Mouse (Mus musculus) heart, adult 2 months (tissue): ENCODE data around the gene Mpnd. TPM values are rescaled to one million over a fixed set of nuclear protein-coding genes. Genes with fewer than 3 reads are reported as not detected.

Experiments used
- DNase-seq, 2 experiments: peaks; one replicate each; pipeline ENCODE4 v3.0.0; 2021
- H3K27ac ChIP-seq: fragments of 200-600 bp; 2 replicates; pipeline ENCODE4 v1.8.1; 2022
- H3K27me3 ChIP-seq: fragments of 200-500 bp; 2 replicates; pipeline ENCODE4 v1.6.1; 2012; ENCODE audit warnings: mild to moderate bottlenecking, low read length, inconsistent platforms, mixed read lengths; ENCODE audit not compliant: control insufficient read depth, insufficient read depth
- H3K36me3 ChIP-seq: fragments of 200-500 bp; 2 replicates; pipeline ENCODE4 v1.6.1; 2012; ENCODE audit warnings: low read length, inconsistent platforms; ENCODE audit not compliant: control insufficient read depth, insufficient read depth
- H3K4me1 ChIP-seq: fragments of 200-500 bp; 2 replicates; pipeline ENCODE4 v1.6.1; 2011; ENCODE audit warnings: low read length; ENCODE audit not compliant: control insufficient read depth, insufficient read depth
- H3K4me3 ChIP-seq: fragments of 200-600 bp; 2 replicates; pipeline ENCODE4 v1.8.1; 2022
- H3K79me2 ChIP-seq: fragments of 200-500 bp; replicated peaks from 2 replicates; pipeline ENCODE4 v1.6.1; 2012; ENCODE audit warnings: mild to moderate bottlenecking, inconsistent platforms, low read length, moderate library complexity, mixed read lengths; ENCODE audit not compliant: control insufficient read depth, insufficient read depth
- H3K9ac ChIP-seq: fragments of 200-500 bp; 2 replicates; pipeline ENCODE4 v1.6.1; 2012; ENCODE audit warnings: low read depth, mild to moderate bottlenecking, control low read depth, inconsistent platforms, low read length, mixed read lengths
- CTCF ChIP-seq: fragments of 200-600 bp; IDR thresholded peaks from 2 replicates; pipeline ENCODE4 v1.8.1; 2022; ENCODE audit warnings: antibody characterized with exemption, mild to moderate bottlenecking, moderate library complexity
- EP300 ChIP-seq: fragments of 200-500 bp; IDR thresholded peaks from 2 replicates; pipeline ENCODE4 v1.6.1; 2011; ENCODE audit warnings: low read depth, low read length, control low read depth; ENCODE audit not compliant: insufficient read depth
- POLR2A ChIP-seq: fragments of 200-500 bp; IDR thresholded peaks from 2 replicates; pipeline ENCODE4 v1.6.1; 2011; ENCODE audit warnings: mild to moderate bottlenecking, low read depth, low read length, control low read depth; ENCODE audit not compliant: insufficient read depth
- WGBS: fragments of 180-500 bp; shearing (Covaris S2); methylation state at CpG from one replicate; pipeline ENCODE4 v1.1.7; 2018; 5-methylcytosine and 5-hydroxymethylcytosine counted together
- intact Hi-C: fragments of 180-260 bp; cut with DNase I; formaldehyde crosslinking; loops from one replicate; pipeline ENCODE4 v1.15.1; 2025
- polyA plus RNA-seq: library from polyadenylated mRNA; depleted of rRNA; stranded (reverse); fragments of >200 nt; gene quantifications from 2 replicates; pipeline ENCODE4 v1.2.3, GENCODE M21; 2012
- total RNA-seq, 2 experiments: library from RNA; stranded (reverse); gene quantifications; 2 replicates each; pipeline ENCODE4 v1.2.3; 2021

Mpnd gene
- total and polyA plus RNA-seq, 3 experiments, result 63.1 to 78.9 (median 68.0) TPM

DNA sequence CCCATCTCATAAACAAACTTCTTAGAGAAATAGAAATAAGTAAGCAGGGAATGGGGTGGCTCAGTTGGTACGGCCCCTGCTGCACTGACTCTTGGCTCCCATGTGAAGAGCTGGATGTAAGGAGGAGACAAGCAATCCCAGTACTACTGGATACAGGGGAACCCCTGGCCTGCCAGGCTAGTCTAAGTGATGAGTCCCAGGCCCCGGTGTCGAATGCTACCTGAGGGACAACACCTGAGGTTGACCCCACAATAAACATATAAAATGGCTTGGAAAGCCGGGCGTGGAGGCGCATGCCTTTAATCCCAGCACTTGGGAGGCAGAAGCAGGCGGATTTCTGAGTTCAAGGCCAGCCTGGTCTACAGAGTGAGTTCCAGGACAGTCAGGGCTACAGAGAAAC lies 25.9 kb downstream of the Mpnd start:
- Histone ChIP-seq H3K36me3 (no peaks in the 10 kb centered on the region), H3K79me2 (peaks cover 13% of the 10 kb centered on the region), H3K27me3 (no peaks in the 10 kb centered on the region), H3K9ac (no peak overlapping the region), H3K27ac (peak overlapping the region; percentile 5; the same call in 1 of the 2 replicates), H3K4me1 (peaks cover 35% of the 10 kb centered on the region), H3K4me3 (no peak overlapping the region)
- intact Hi-C loops, result loop anchor here (10.0 kb wide), 1 partner anchor 583 kb away; the partner anchor contains the start of gene Rpl36
- peak in 1 of 2 experiments; percentile 19 for DNase-seq
- TF ChIP-seq CTCF (no peak), EP300 (no peak), POLR2A (no peak)
- 89% methylated on average over 7 of the region's 7 CpGs for WGBS

DNA sequence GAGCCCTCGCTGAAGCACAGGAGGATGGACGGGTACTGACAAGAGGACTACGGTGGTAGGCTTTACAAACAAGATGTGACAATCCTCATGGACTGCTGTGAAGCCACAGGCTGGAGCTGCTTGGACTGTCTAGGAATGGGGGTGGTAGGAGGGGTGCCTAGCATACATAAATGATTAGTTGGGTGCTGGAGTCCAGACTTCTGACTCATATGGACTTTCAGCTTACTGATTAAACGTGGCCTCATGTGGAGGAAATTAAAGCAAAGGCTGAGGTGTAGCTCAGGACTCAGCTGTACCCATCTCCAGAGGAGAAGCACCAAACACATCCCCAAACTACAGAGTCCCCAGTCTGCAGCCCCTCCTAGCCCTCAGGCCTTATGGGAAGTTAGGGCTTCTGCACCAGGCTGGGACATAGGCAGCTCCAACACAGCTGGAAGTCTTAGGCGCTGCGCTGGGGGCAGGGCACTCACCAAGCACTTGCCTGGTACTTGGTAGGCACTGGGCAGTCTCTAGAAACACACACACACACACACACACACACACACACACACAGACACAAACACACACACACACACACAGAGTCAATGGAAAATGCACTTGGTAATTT lies 26.7 kb downstream of the Mpnd start:
- Histone ChIP-seq H3K27me3 (no peaks in the 10 kb centered on the region), H3K79me2 (peaks cover 13% of the 10 kb centered on the region), H3K27ac (no peak overlapping the region), H3K36me3 (no peaks in the 10 kb centered on the region), H3K4me1 (peaks cover 29% of the 10 kb centered on the region), H3K9ac (no peak overlapping the region), H3K4me3 (no peak overlapping the region)
- no peak for TF ChIP-seq EP300
- no peak for TF ChIP-seq CTCF
- intact Hi-C loops, result loop anchor here (10.0 kb wide), 1 partner anchor 583 kb away; the partner anchor contains the start of gene Rpl36
- 68% methylated on average over 6 of the region's 6 CpGs for WGBS
- peak in 1 of 2 experiments; percentile 27 for DNase-seq

DNA sequence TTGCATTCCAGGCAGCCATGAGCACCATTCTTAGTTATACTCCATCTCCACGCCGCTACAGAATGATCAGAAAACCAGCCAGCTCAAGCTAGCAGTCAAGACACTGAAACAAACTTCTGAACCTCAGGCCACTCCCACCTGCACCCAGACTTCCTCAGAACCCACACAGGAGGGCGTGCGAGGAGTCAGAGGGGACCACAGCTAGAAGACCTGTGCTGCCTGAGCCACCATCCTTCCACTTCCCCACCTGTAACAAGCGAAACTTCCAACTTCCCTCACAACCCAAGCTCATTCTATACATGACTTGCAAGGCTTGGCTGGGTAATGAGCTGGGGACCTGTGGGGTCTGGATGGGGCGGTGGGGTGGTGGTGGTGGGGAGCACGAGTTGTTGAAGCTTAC lies 27.3 kb downstream of the Mpnd start:
- Histone ChIP-seq H3K27me3 (no peaks in the 10 kb centered on the region), H3K4me3 (no peak overlapping the region), H3K79me2 (peaks cover 11% of the 10 kb centered on the region), H3K9ac (no peak overlapping the region), H3K27ac (no peak overlapping the region), H3K36me3 (no peaks in the 10 kb centered on the region), H3K4me1 (peaks cover 23% of the 10 kb centered on the region)
- WGBS, result 57% methylated on average over 7 of the region's 7 CpGs
- TF ChIP-seq CTCF, result no peak
- no peak for TF ChIP-seq POLR2A
- DNase-seq, result peak in 1 of 2 experiments; percentile 19
- intact Hi-C loops, result loop anchor here (10.0 kb wide), 1 partner anchor 582 kb away; the partner anchor contains the start of gene Rpl36

DNA sequence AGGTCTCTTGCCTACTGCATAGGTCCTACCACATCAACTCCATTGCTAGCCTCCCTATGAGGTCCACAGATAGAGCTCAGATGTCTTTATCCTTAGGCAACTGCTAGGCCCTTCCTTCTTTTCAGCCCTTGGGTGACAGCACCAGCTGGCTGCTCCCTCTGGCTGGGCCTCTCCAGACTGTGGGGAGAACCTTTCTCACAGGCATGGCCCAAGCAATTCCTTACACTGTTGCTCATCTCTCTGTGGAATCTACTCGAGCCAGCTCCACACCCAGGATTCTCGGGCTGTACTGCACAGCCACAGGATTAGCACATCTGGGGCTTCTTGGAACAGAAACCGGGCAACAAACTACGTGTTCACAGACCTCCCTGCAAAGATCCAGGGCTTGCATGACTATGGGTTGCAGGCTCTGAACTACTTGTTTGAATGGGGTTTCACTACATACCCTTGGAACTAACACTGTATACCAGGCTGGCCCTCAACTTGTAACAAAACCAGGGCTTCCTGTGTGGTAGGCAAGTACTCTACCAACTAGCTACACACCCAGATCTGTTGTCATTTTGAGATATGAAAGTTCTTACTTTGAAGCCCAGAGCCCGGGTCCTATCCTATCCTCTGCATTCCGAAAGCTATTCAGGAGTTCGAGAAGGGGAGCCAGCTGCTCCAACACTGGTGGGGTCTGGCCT lies 28.7 kb downstream of the Mpnd start:
- Histone ChIP-seq H3K79me2 (peaks cover 11% of the 10 kb centered on the region), H3K27ac (no peak overlapping the region; the same call in 1 of the 2 replicates), H3K27me3 (no peaks in the 10 kb centered on the region), H3K4me1 (peaks cover 16% of the 10 kb centered on the region), H3K9ac (no peak overlapping the region), H3K36me3 (no peaks in the 10 kb centered on the region), H3K4me3 (no peak overlapping the region)
- peak; percentile 45 to 59 for DNase-seq
- TF ChIP-seq CTCF, result no peak
- no peak for TF ChIP-seq EP300
- 0 out of 2 replicates have a peak, but pooled peaks have one; percentile 7 for TF ChIP-seq POLR2A
- intact Hi-C loops, result loop anchor here (10.0 kb wide), 1 partner anchor 581 kb away; the partner anchor contains the start of gene Rpl36
- WGBS, result 61% methylated on average over 7 of the region's 7 CpGs

DNA sequence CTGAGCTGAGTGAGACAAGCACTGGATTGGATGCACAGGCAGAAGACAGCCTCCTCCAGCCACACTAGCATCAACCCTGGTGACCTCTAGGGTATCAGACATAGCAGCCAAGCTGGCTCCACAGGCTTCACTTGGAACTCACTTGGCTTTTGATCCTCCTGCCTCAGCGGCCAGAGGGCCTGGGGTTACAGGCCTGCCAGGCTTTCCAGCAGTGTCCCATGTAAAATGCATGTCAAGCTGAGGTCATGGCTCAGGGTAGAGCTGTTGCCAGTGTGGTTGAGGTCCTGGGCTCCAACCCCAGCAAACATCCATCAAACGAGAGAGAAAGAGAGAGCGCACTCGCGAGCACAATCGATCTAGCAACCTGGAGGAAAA lies 29.2 kb downstream of the Mpnd start:
- Histone ChIP-seq H3K79me2 (peaks cover 10% of the 10 kb centered on the region), H3K9ac (no peak overlapping the region), H3K36me3 (no peaks in the 10 kb centered on the region), H3K27me3 (no peaks in the 10 kb centered on the region), H3K4me1 (peaks cover 14% of the 10 kb centered on the region), H3K4me3 (no peak overlapping the region), H3K27ac (no peak overlapping the region; the same call in 1 of the 2 replicates)
- intact Hi-C loops, result loop anchor here (5.0 to 10.0 kb wide), 2 partner anchors 77 to 580 kb away; partner anchors contain the start of genes Rpl36 and Yju2
- no peak for TF ChIP-seq EP300
- DNase-seq, result peak in 1 of 2 experiments; percentile 26
- WGBS, result 75% methylated on average over 6 of the region's 6 CpGs

DNA sequence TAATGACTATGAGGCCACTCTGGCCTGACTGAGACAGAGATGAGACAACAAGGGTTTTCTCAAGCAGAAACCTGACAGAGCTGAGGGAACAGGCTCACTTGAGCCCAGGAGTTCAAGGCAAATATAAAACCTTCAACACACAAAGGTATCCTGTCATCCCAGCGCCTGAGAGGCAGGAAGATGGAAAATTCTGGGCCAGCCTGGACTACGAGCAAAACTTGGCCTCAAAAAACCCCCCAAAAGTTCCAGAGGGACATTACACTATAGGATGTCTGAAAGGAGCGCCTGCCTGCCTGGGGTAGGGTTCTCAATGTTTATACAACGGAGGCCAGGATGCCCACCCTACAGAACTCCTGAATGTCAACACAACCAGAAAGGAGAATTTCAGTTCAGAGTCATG lies 29.7 kb downstream of the Mpnd start:
- Histone ChIP-seq H3K9ac (0 out of 2 replicates have a peak overlapping the region, but pooled peaks have one; percentile 14), H3K79me2 (peaks cover 10% of the 10 kb centered on the region), H3K36me3 (no peaks in the 10 kb centered on the region), H3K4me3 (peak overlapping the region; percentile 94), H3K27ac (no peak overlapping the region; the same call in 1 of the 2 replicates), H3K4me1 (peaks cover 13% of the 10 kb centered on the region), H3K27me3 (no peaks in the 10 kb centered on the region)
- 59% methylated on average over 4 of the region's 4 CpGs for WGBS
- peak in 1 of 2 experiments; percentile 18 for DNase-seq
- TF ChIP-seq POLR2A (no peak), EP300 (no peak), CTCF (no peak)
- intact Hi-C loops, result loop anchor here (5.0 to 10.0 kb wide), 2 partner anchors 78 to 580 kb away; partner anchors contain the start of genes Rpl36 and Yju2
